Mouse (Mus musculus): ENCODE results near the gene Rbfox1.

Gene Rbfox1

GRCm38 (mm10) chr16:6821741-6822140, 936.6 kb downstream of the Rbfox1 start:
- DNase-seq (ENCODE audit: low spot score in 2 of 2): no peak

GRCm38 (mm10) chr16:6829892-6830524, 944.9 kb downstream of the Rbfox1 start:
- no peak for DNase-seq (ENCODE audit: low spot score in 2 of 2)

GRCm38 (mm10) chr16:6833486-6833885, 948.3 kb downstream of the Rbfox1 start:
- no peak for DNase-seq (ENCODE audit: low spot score in 2 of 2)

GRCm38 (mm10) chr16:6835051-6835450, 949.9 kb downstream of the Rbfox1 start:
- DNase-seq (ENCODE audit: low spot score in 2 of 2): no peak

- peak; percentile 49 to 61 for DNase-seq (ENCODE audit: low spot score in 2 of 2)
These were observed 954.3 kb downstream of the Rbfox1 start for GRCm38 (mm10) chr16:6839299-6839995.

- no peak for DNase-seq (ENCODE audit: low spot score in 2 of 2)
These were observed 954.9 kb downstream of the Rbfox1 start for GRCm38 (mm10) chr16:6840007-6840406.

GRCm38 (mm10) chr16:6840461-6840860, 955.3 kb downstream of the Rbfox1 start:
- no peak for DNase-seq (ENCODE audit: low spot score in 2 of 2)

- DNase-seq (ENCODE audit: low spot score in 2 of 2): no peak
These were observed 957.1 kb downstream of the Rbfox1 start for GRCm38 (mm10) chr16:6842066-6842785.

- no peak for DNase-seq (ENCODE audit: low spot score in 2 of 2)
These were observed 959.5 kb downstream of the Rbfox1 start for GRCm38 (mm10) chr16:6844659-6845058.

- no peak for DNase-seq (ENCODE audit: low spot score in 2 of 2)
These were observed 966.2 kb downstream of the Rbfox1 start for GRCm38 (mm10) chr16:6851393-6851792.

GRCm38 (mm10) chr16:6853796-6854195, 968.6 kb downstream of the Rbfox1 start:
- DNase-seq (ENCODE audit: low spot score in 2 of 2): no peak

- DNase-seq (ENCODE audit: low spot score in 2 of 2): no peak
These were observed 976.5 kb downstream of the Rbfox1 start for GRCm38 (mm10) chr16:6861656-6862055.

- DNase-seq (ENCODE audit: low spot score in 2 of 2): no peak
These were observed 997.7 kb downstream of the Rbfox1 start for GRCm38 (mm10) chr16:6882683-6883430.

- no peak for DNase-seq (ENCODE audit: low spot score in 2 of 2)
These were observed 998.6 kb downstream of the Rbfox1 start for GRCm38 (mm10) chr16:6883798-6884197.

- no peak for DNase-seq (ENCODE audit: low spot score in 2 of 2)
These were observed 1000.5 kb downstream of the Rbfox1 start for GRCm38 (mm10) chr16:6885617-6886016.

- DNase-seq (ENCODE audit: low spot score in 2 of 2): peak in 1 of 2 experiments; percentile 18
These were observed 1004.1 kb downstream of the Rbfox1 start for GRCm38 (mm10) chr16:6889221-6889620.

- DNase-seq (ENCODE audit: low spot score in 2 of 2): no peak
These were observed 1012.6 kb downstream of the Rbfox1 start for GRCm38 (mm10) chr16:6897734-6898133.

GRCm38 (mm10) chr16:6900006-6900405, 1014.9 kb downstream of the Rbfox1 start:
- no peak for DNase-seq (ENCODE audit: low spot score in 2 of 2)

GRCm38 (mm10) chr16:6904984-6905383, 1019.8 kb downstream of the Rbfox1 start:
- no peak for DNase-seq (ENCODE audit: low spot score in 2 of 2)

GRCm38 (mm10) chr16:6906001-6906400, 1020.8 kb downstream of the Rbfox1 start:
- no peak for DNase-seq (ENCODE audit: low spot score in 2 of 2)

GRCm38 (mm10) chr16:6907550-6907949, 1022.4 kb downstream of the Rbfox1 start:
- DNase-seq (ENCODE audit: low spot score in 2 of 2): no peak

- no peak for DNase-seq (ENCODE audit: low spot score in 2 of 2)
These were observed 1029.4 kb downstream of the Rbfox1 start for GRCm38 (mm10) chr16:6914531-6914930.

Measured in frontal cortex, postnatal 25 days (tissue).